Mouse (Mus musculus) myocyte (in vitro differentiated cells): ENCODE measurements at regions not wholly inside any gene's neighbourhood (a gene's known extent, or its start where the extent isn't known, plus 50 kb on each side); places are given as distances from the start of the nearest gene placed in this dataset.

Experiments used
- CEBPB ChIP-seq: IDR thresholded peaks from 2 replicates; pipeline ENCODE4 v1.6.1; 2011; ENCODE audit warnings: mild to moderate bottlenecking, moderate library complexity; ENCODE audit not compliant: poor library complexity, insufficient read depth, severe bottlenecking
- MAX ChIP-seq: IDR thresholded peaks from one replicate; pipeline ENCODE4 v1.6.1; 2011; ENCODE audit warnings: low read depth, mild to moderate bottlenecking, control low read depth
- MYOG ChIP-seq, 3 experiments: IDR thresholded peaks; one replicate each; pipeline ENCODE4 v1.6.1; 2011; ENCODE audit warnings: control low read depth in 2 of 3, low read depth in 2 of 3, mild to moderate bottlenecking in 2 of 3; ENCODE audit not compliant: insufficient read length in 2 of 3, control insufficient read depth in 1 of 3, insufficient read depth in 1 of 3
- POLR2AphosphoS2 ChIP-seq: IDR thresholded peaks from one replicate; pipeline ENCODE4 v1.6.1; 2011; ENCODE audit warnings: low read depth, control low read depth; ENCODE audit not compliant: insufficient read length
- TCF3 ChIP-seq: IDR thresholded peaks from one replicate; pipeline ENCODE4 v1.6.1; 2011; ENCODE audit warnings: low read depth, control low read depth; ENCODE audit not compliant: insufficient read length

DNA sequence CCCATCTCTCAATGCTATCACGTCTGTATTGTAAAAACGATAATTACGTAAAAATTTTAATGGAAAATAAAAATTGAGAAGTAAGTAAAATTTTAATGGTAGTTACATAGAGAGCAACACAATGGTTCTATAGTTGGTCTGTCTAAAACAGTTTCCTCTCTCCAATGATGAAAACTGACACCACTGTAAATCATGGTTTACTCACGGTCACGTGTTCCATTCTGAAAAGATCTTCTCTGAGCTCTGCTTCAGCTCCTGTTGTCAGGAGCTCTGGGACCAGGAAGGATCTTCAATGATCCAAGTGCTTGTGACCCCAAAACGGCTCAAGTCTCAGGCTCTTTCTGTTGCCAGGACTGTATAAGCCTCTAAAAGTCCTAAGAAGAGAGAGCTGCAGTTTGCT, 435.0 kb downstream of the Hace1 start:
- TF ChIP-seq TCF3 (no peak), MAX (no peak), POLR2AphosphoS2 (no peak), MYOG (IDR thresholded peaks at IDR 0.05; ENCODE audit: control insufficient read depth in 1 of 3, insufficient read depth in 1 of 3, insufficient read length in 2 of 3, low read depth in 2 of 3) (no peak), CEBPB (no peak)
